Mouse (Mus musculus) cerebellum, adult 2 months (tissue): ENCODE measurements at regions not wholly inside any gene's neighbourhood (a gene's known extent, or its start where the extent isn't known, plus 50 kb on each side); places are given as distances from the start of the nearest gene placed in this dataset.

ENCODE experiments used
- CTCF ChIP-seq: fragments of 200-500 bp; IDR thresholded peaks from 2 replicates; pipeline ENCODE4 v1.5.1; 2011; ENCODE audit warnings: low read depth, mild to moderate bottlenecking, control low read depth, low read length, moderate library complexity, borderline replicate concordance; ENCODE audit not compliant: insufficient read depth
- POLR2A ChIP-seq: fragments of 200-500 bp; IDR thresholded peaks from 2 replicates; pipeline ENCODE4 v1.6.1; 2011; ENCODE audit warnings: low read length, control low read depth, borderline replicate concordance; ENCODE audit not compliant: insufficient read depth

DNA sequence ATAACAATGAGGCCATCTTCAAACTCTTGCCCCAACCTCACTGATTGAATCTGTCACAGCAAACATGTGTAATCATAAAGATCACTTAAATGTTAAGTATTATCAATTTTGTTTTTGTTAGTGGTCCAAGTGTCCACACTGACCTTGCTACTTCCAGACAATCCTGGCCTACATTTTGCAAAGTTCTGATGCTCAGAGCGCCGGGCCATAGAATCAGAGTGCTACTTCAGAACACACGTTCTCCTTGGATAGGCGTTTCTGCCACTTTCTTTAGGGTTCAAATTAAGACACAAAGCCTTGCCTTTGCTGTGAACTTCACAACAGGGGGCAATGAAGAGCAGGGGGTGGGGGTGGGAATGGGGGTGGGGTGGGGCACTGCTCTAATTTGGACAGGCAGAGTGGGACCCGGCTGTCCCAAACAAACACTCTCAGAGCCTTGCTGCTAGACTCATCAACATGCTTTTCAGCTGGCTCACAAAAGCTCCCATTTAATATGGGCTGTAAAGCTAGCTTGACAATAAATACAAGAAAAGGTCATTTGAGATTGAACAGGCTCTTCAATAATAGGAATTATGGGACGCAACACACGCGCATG lies 336.7 kb downstream of the Samd5 start:
- TF ChIP-seq CTCF (no peak), POLR2A (no peak)
